20 mouse cellular contexts compared by ENCODE assay signal in the genomic region with DNA sequence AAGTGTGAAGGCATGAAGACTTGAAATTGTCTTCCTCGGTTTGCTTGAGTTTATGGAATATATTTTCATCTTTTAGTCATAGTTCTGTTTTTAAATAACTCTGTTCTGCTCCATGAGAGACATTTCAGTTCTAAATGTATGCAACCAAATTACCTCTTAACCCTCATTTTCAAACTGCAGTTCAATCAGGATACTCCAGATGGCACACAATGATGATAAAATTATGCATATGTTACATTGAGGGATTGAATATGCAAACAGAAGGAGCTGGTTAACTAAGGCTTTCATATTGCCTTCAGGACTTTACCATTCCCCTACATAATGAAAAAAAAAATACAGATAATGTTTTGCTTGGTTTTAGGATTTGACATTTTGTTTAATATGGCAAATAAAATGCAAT.
A peak's percentile ranks its signal among the peaks of the same experiment; 100 is the strongest.
DNase-seq lines count a peak whose midpoint lies in the region; ATAC-seq and TF ChIP-seq lines count a peak whose summit lies in the region.
"Had no signal": no experiment of that assay in that cellular context is flagged by ENCODE, and none has a peak within 500 bp of the region (broad histone marks: within the 10 kb centered on the region; RNA-seq: fewer than 3 reads in every experiment).

No protein-coding gene starts in this region.

- H3K36me3 ChIP-seq in forebrain, embryonic 14.5 days (ENCODE audit: control insufficient read depth, insufficient read depth, low read length), result no peaks in the 10 kb centered on the region
- H3K36me3 ChIP-seq in forebrain, embryonic 11.5 days (ENCODE audit: control insufficient read depth, insufficient read depth, low read length), result no peaks in the 10 kb centered on the region
- no peaks in the 10 kb centered on the region for H3K36me3 ChIP-seq in kidney, postnatal 0 days (ENCODE audit: insufficient read depth, low read length)
- H3K36me3 ChIP-seq: embryonic facial prominence, embryonic 15.5 days; heart, embryonic 13.5 days; liver, embryonic 12.5 days; neural tube, embryonic 12.5 days had no signal

- no peak overlapping the region for H3K9ac ChIP-seq in forebrain, embryonic 14.5 days (ENCODE audit: low read length)
- no peak overlapping the region for H3K9ac ChIP-seq in forebrain, embryonic 11.5 days (ENCODE audit: low read length)
- H3K9ac ChIP-seq in kidney, postnatal 0 days (ENCODE audit: low read depth, low read length), result no peak overlapping the region
- H3K9ac ChIP-seq: embryonic facial prominence, embryonic 15.5 days; heart, embryonic 13.5 days; liver, embryonic 12.5 days; neural tube, embryonic 12.5 days had no signal

- H3K4me2 ChIP-seq in forebrain, embryonic 14.5 days (ENCODE audit: low read length), result no peak overlapping the region
- H3K4me2 ChIP-seq in forebrain, embryonic 11.5 days (ENCODE audit: low read depth, low read length, severe bottlenecking), result no peak overlapping the region
- no peak overlapping the region for H3K4me2 ChIP-seq in kidney, postnatal 0 days (ENCODE audit: low read length)
- H3K4me2 ChIP-seq: embryonic facial prominence, embryonic 15.5 days; heart, embryonic 13.5 days; liver, embryonic 12.5 days; neural tube, embryonic 12.5 days had no signal

- WGBS in forebrain, embryonic 14.5 days, result 86% methylated on average over 1 of the region's 1 CpGs
- 93% methylated on average over 1 of the region's 1 CpGs for WGBS in forebrain, embryonic 11.5 days
- WGBS in kidney, postnatal 0 days, result 78% methylated on average over 1 of the region's 1 CpGs

- H3K27ac ChIP-seq in forebrain, embryonic 14.5 days (ENCODE audit: low read depth, low read length), result no peak overlapping the region
- no peak overlapping the region for H3K27ac ChIP-seq in forebrain, embryonic 11.5 days (ENCODE audit: low read depth, low read length)
- H3K27ac ChIP-seq in kidney, postnatal 0 days, result no peak overlapping the region
- H3K27ac ChIP-seq in gastrocnemius, adult 2 months, result no peak overlapping the region
- H3K27ac ChIP-seq: embryonic facial prominence, embryonic 15.5 days; heart, embryonic 13.5 days; liver, embryonic 12.5 days; neural tube, embryonic 12.5 days had no signal

- no peak overlapping the region for H3K4me3 ChIP-seq in forebrain, embryonic 14.5 days (ENCODE audit: low read depth, low read length)
- no peak overlapping the region for H3K4me3 ChIP-seq in forebrain, embryonic 11.5 days (ENCODE audit: low read depth, low read length)
- no peak overlapping the region for H3K4me3 ChIP-seq in kidney, postnatal 0 days (replicated peaks; ENCODE audit: low read depth, low read length)
- no peak overlapping the region for H3K4me3 ChIP-seq in gastrocnemius, adult 2 months
- H3K4me3 ChIP-seq: embryonic facial prominence, embryonic 15.5 days; heart, embryonic 13.5 days; liver, embryonic 12.5 days; neural tube, embryonic 12.5 days had no signal

- intact Hi-C loops in gastrocnemius, adult 2 months (cut with DNase I), result no loop called here

- H3K27me3 ChIP-seq in forebrain, embryonic 14.5 days (replicated peaks; ENCODE audit: control insufficient read depth, insufficient read depth, low read length), result no peaks in the 10 kb centered on the region
- no peaks in the 10 kb centered on the region for H3K27me3 ChIP-seq in forebrain, embryonic 11.5 days (ENCODE audit: control insufficient read depth, insufficient read depth, low read length)
- H3K27me3 ChIP-seq in kidney, postnatal 0 days (ENCODE audit: insufficient read depth, low read length), result no peaks in the 10 kb centered on the region
- H3K27me3 ChIP-seq: CH12.LX; embryonic facial prominence, embryonic 15.5 days; heart, embryonic 13.5 days; liver, embryonic 12.5 days; neural tube, embryonic 12.5 days had no signal

- no peaks in the 10 kb centered on the region for H3K9me3 ChIP-seq in forebrain, embryonic 14.5 days (replicated peaks; ENCODE audit: control insufficient read depth, low read length)
- H3K9me3 ChIP-seq in forebrain, embryonic 11.5 days (ENCODE audit: control insufficient read depth, low read length), result no peaks in the 10 kb centered on the region
- no peaks in the 10 kb centered on the region for H3K9me3 ChIP-seq in kidney, postnatal 0 days (replicated peaks; ENCODE audit: low read length)
- H3K9me3 ChIP-seq: embryonic facial prominence, embryonic 15.5 days; heart, embryonic 13.5 days; liver, embryonic 12.5 days; neural tube, embryonic 12.5 days had no signal

- peak; percentile 63 for DNase-seq in forebrain, embryonic 14.5 days (ENCODE audit: low spot score)
- no peak for DNase-seq in forebrain, embryonic 11.5 days (ENCODE audit: low spot score)
- DNase-seq in kidney, postnatal 0 days (ENCODE audit: low spot score), result no peak
- no peak for DNase-seq in kidney, adult 18-20 months
- peak; percentile 15 for DNase-seq in right cerebral cortex, adult 18-20 months
- DNase-seq in right cerebral cortex, postnatal 36 days (ENCODE audit: low spot score in 2 of 2), result no peak
- peak; percentile 55 for DNase-seq in telencephalon, adult 2 months (ENCODE audit: low read depth, low spot score)
- DNase-seq in gastrocnemius, adult 2 months, result no peak
- DNase-seq: heart, postnatal 36 days; kidney, adult 11 months; kidney, postnatal 10 days; lung, adult 2 months; lung, postnatal 4 days; right cerebral cortex, postnatal 14 days; thymus, postnatal 25 days had no signal

- peak; percentile 41; the same call in 1 of the 2 replicates for TF ChIP-seq CTCF in kidney, postnatal 0 days (IDR thresholded peaks at IDR 0.05; ENCODE audit: low read depth)
- TF ChIP-seq CTCF in gastrocnemius, adult 2 months (IDR thresholded peaks at IDR 0.05), result no peak

- no peaks in the 10 kb centered on the region for H3K4me1 ChIP-seq in forebrain, embryonic 14.5 days (ENCODE audit: control insufficient read depth, insufficient read depth, low read length)
- no peaks in the 10 kb centered on the region for H3K4me1 ChIP-seq in forebrain, embryonic 11.5 days (replicated peaks; ENCODE audit: control insufficient read depth, insufficient read depth, low read length)
- no peaks in the 10 kb centered on the region for H3K4me1 ChIP-seq in kidney, postnatal 0 days (replicated peaks; ENCODE audit: insufficient read depth, low read length)
- H3K4me1 ChIP-seq: embryonic facial prominence, embryonic 15.5 days; heart, embryonic 13.5 days; liver, embryonic 12.5 days; neural tube, embryonic 12.5 days had no signal

- peak; percentile 34; the same call in 1 of the 2 replicates for ATAC-seq in forebrain, embryonic 14.5 days
- ATAC-seq in forebrain, embryonic 11.5 days (replicated peaks; ENCODE audit: low FRiP score), result no peak
- ATAC-seq in kidney, postnatal 0 days (replicated peaks; ENCODE audit: low FRiP score, low read depth), result no peak
- ATAC-seq: liver, embryonic 12.5 days had no signal

Comparison
In these comparisons a context has a peak if more than half of its experiments do, and no peak if none do; other contexts are left out.
1. DNase-seq: peak in forebrain, embryonic 14.5 days (single experiment), right cerebral cortex, adult 18-20 months (single experiment) and telencephalon, adult 2 months (single experiment); none in forebrain, embryonic 11.5 days (single experiment), kidney, postnatal 0 days (single experiment), kidney, adult 18-20 months (single experiment), right cerebral cortex, postnatal 36 days (0 of 2) and gastrocnemius, adult 2 months (single experiment).